Mouse (Mus musculus): ENCODE measurements around the gene Endou. TPM values are rescaled to one million over a fixed set of nuclear protein-coding genes. Genes with fewer than 3 reads are reported as not detected.

Gene Endou
- polyA plus RNA-seq, 1 experiment = not detected

GRCm38 (mm10) chr15:97663750-97664406 lies 67.3 kb downstream of the Endou start:
- no peak for TF ChIP-seq POLR2A (IDR thresholded peaks at IDR 0.05; ENCODE audit: borderline replicate concordance, low read depth, low read length)
- TF ChIP-seq CTCF (IDR thresholded peaks at IDR 0.05; ENCODE audit: low read depth, low read length) = peak; percentile 98
- H3K4me1 ChIP-seq (ENCODE audit: control insufficient read depth, insufficient read depth, low read length) = no peaks in the 10 kb centered on the region; the same call in 1 of the 2 replicates
- no peak overlapping the region for H3K27ac ChIP-seq (ENCODE audit: insufficient read depth, low read depth, low read length)
- peak overlapping the region; percentile 62 for H3K4me3 ChIP-seq (ENCODE audit: insufficient read depth, low read length)

Other genes starting within 250 kb of the Endou start
- gene Rpap3, start 25.5 kb downstream of the Endou start, polyA plus RNA-seq (2012; ENCODE audit: insufficient read depth, insufficient read length, missing spikeins) = 9.9 and 10.4 TPM in 2 replicates
- gene Rapgef3, start 36.6 kb upstream of the Endou start, polyA plus RNA-seq (2012; ENCODE audit: insufficient read depth, insufficient read length, missing spikeins) = 2.6 and 3.7 TPM in 2 replicates
- gene Slc48a1, start 47.2 kb upstream of the Endou start, polyA plus RNA-seq (2012; ENCODE audit: insufficient read depth, insufficient read length, missing spikeins) = 261 and 265 TPM in 2 replicates
- gene Hdac7, start 113.2 kb upstream of the Endou start, polyA plus RNA-seq (2012; ENCODE audit: insufficient read depth, insufficient read length, missing spikeins) = 14.8 and 16.0 TPM in 2 replicates
- 0.45 and 0.82 TPM in 2 replicates for gene Vdr, start 179.3 kb upstream of the Endou start, polyA plus RNA-seq (2012; ENCODE audit: insufficient read depth, insufficient read length, missing spikeins)
- 60.3 and 70.3 TPM in 2 replicates for gene Tmem106c, start 232.9 kb upstream of the Endou start, polyA plus RNA-seq (2012; ENCODE audit: insufficient read depth, insufficient read length, missing spikeins)

Data from bone marrow macrophage, adult 2 months (primary cell).